Mouse (Mus musculus): ENCODE results near the gene Pdk2.
A peak's percentile ranks its signal among the peaks of the same experiment; 100 is the strongest.

Pdk2 gene

DNA sequence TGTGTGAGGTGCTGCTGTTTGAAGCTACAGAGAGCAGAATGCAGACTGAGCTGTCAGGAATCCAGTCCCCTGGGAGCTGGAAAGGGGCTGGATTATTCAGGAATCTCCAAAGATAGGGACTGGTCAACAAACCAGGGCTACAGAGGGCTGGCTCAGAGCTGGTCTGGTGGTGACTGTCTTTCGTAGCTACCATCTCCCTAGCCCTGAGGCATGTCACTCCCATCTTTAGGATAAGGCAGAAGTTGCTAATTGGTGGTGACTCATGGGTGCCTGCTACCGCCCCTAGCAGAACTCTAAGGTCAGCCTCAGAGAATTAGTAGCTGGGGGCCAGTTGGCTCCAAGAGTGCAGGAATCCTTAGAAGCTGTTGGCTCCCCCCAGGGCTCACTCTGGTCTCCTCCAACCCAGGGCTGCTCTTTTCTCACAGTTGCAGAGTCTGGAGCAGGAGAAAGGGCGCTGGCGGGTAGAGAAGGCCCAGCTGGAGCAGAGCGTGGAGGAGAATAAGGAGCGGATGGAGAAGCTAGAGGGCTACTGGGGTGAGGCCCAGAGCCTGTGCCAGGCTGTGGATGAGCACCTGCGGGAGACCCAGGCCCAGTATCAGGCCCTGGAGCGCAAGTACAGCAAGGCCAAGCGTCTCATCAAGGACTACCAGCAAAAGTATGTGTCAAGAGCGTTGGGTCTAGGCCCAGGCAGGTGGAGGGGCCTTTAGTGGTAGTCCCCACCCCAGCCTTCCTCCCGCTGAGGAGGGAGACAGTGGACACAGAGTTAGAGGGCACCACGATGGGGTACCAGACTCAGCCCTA is 36.8 kb downstream of the Pdk2 start:
- DNase-seq (ENCODE audit: inconsistent ontology term): peak; percentile 79

DNA sequence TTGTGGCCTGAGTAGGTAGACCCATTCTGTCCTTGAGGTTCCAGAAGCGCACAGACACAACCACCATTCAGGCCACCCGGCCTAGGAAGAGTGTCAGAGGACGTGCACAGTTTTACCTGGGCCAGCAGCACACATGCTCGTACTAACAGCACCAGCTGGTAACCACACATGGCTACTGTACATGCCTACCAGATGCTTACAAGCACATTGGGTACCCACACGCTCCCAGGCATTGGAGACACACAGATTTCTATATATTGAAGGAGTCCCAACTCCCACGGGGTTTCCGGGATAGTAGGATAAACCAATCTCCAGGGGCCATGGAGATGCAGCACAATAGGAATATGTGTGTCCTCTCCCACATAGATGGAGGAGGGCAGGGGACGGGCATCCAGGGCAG is 38.4 kb downstream of the Pdk2 start:
- DNase-seq (ENCODE audit: inconsistent ontology term): no peak

DNA sequence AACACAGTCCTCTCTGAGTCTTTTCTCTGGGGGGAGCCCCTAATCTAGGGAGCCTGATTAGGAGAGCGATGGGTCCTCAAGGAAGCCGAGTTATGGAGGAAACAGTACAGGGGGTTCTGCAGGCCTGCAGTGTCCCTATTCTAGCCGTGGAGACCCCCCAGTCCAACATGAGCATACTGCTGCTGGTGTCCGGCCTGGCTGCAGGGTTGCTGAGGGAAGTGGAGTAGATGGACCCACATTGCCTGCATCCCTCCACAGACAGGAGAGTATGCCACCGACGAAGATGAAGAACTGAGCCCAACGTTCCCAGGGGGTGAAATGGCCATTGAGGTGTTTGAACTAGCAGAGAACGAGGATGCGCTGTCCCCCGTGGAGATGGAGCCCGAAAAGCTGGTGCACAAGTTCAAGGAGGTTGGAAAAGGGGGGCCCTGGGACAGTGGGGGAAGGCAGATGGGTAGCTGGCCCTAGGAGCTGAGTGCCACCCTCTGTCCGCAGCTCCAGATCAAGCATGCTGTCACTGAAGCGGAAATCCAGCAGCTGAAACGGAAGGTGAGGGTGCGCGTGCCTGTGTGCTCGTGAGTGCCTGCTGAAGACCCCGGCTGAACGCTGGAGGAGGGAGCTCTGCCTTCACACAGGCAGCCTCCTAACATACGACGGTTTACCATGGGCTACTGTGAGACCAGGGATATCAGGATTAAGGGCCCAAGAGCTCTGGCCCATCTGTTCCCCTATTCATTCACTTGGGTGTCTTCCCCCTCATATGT is 39.4 kb downstream of the Pdk2 start:
- DNase-seq (ENCODE audit: inconsistent ontology term): no peak

DNA sequence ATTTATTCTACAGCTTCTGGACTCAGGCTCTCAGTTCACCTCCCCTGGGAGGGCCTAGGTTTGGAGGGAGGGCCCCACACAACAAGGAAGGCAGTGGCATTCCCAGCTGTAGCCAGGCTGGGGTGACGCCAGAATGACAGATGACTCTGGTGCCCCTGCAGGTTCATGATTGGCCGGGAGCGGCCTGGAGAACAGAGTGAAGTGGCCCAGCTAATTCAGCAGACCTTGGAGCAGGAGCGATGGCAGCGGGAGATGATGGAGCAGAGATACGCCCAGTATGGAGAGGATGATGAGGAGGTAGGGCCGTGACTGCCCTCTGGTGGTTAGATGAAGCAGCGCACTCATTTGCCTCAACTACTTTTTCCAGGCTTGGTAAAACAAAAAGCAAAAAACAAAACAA is 40.1 kb downstream of the Pdk2 start:
- peak; percentile 69 for DNase-seq (ENCODE audit: inconsistent ontology term)

DNA sequence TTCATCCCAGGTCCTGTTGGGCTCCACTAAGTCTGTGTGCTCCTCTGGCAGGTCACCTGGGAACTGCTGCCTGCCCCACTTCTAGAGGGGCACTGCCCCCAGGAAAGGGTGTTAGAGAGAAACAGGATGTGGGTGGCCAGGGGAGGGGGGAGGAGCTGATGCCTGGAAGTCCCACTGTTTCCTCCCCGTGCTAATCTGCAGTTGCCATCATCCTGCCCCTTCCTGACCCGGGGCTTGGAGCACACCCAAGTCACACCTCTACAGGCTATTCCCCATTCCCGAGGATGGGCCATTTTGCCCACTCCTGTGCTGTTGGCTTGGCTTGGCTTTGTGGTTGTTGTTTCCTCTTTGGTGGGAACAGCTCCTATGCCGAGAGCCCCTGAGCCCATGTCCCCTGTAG is 40.6 kb downstream of the Pdk2 start:
- peak; percentile 43 for DNase-seq (ENCODE audit: inconsistent ontology term)

DNA sequence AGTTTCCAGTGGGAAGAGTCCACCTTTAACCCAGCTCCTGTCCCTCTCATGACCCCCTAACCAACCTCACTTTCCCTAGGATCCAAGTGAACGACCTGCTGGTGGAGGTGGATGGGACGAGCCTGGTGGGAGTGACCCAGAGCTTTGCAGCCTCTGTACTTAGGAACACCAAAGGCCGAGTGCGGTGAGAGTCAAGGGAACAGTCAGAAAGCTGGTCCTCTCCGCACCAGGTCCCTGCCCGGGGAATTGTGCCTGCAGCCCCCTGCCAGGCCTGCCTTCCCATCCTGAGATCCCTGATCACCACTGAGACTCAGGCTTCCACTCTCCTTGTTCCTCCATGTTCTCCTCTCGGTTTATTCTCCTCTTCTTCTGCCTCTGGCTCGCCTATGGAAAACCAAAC is 41.0 kb downstream of the Pdk2 start:
- no peak for DNase-seq (ENCODE audit: inconsistent ontology term)

DNA sequence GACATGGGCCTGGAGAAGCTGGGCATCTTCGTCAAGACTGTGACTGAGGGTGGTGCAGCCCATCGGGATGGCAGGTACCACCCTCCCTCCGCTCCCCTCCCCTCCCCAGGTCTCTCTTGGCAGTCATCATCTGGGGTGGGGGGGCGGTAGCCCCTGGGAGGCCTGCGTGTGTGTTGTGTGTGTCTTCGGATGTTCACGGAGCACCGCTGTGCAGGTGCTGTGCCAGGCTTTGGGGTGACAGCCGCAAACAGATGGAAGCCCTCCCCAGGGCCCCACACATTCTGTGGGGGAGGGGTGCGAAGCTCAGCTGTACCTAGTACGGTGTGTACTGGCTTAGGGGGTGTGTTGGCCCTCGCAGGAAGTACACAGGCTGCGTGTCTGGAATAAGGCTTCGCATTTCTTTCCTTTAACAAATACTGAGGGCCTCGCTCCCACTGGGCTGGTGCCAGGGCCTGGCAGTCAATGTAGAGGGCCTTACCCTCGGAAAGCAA is 43.1 kb downstream of the Pdk2 start:
- DNase-seq (ENCODE audit: inconsistent ontology term): no peak

DNA sequence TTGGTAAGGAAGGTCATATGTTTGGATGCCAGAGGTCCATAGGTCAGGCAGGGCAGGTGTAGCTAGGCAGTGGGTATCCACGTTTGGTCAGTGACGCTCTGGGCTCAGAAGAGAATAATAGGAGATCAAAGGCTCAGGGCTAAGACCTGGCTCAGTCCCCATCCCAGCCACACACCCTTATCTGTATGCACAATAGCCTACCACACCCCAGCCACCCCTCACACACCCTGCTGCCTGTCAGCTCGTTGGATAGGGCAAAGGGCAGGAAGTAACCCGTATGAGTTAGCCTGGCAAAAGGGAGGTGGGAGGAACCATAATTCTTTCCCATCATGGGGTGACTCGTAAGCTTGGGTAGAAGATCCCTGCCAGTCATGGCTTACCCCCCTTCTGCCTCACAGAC is 43.6 kb downstream of the Pdk2 start:
- no peak for DNase-seq (ENCODE audit: inconsistent ontology term)

DNA sequence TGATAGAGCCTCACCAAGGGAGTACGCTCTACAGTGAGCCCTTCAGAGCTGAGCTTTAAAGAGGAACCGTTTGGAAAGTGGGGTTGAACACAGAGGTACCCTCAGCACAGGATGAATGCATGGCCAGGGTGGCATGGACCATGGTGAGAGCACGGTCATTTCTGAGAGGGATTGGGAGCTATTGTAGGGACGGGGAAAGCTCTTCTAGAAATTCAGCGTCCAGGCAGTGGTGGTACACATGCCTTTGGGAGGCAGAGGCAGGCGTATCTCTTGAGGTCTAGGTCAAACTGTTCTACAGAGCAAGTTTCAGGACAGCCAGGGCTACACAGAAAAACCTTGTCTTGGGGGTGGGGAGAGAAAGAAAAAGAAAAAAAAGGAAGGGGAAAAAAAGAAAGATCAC is 44.2 kb downstream of the Pdk2 start:
- DNase-seq (ENCODE audit: inconsistent ontology term): no peak

DNA sequence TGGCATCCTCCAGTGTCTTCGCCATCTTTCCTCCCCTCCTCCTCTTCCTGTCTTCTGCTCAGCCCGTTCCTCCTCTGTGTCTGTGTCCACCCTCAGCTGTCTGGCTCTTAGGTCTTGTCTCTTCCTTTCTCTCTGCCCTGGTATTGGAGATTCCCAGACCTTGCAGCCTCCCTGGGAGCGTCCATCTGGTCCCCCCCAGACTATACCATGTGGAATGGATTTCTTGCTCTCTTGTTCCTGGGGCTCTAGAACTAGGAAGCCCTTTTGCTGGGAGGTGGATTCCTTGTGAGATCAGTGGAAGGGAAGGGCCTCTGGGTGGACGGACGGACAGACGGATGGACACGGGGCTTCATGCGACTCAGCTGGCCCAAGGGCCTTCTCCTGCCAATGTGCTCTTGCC is 45.1 kb downstream of the Pdk2 start:
- DNase-seq (ENCODE audit: inconsistent ontology term): no peak

DNA sequence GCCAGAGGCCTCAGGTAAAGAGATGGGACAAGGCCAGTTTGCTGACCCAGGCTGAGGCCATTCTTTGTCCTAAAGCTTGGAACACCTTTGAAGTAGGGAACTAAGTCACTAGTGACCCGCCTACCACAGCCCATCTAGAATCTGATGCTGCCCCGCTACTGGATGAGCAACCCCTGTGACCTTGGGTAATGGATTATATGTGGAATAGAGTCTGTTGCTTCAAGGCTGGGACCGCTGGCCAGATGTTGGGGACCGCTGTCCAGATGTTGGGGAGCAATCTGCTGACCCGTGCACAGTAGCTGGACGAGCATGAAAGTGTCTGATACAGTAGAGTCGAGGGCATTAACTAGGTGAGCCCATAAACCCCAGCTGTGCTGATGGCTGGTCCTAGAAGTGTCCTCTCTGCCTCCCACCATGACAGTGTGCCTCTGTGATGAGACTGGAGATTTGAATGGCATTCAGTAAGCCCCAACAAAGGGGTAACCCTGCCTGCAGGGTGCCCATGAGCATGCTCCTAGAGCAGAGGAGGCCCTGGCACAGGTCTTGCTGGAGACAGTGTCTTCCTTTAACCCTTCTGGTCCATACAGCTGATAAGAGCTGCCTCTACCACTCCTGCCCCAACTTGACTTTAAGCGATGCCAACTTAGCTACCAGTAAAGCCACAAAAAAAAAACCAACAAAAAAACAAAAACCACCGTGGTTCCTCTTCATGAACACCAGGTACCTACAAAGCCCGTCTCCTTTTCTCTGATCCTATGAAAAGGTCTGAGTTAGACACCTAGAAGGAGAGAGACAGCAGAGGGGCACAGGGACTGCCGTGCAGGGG is 46.0 kb downstream of the Pdk2 start:
- no peak for DNase-seq (ENCODE audit: inconsistent ontology term)

DNA sequence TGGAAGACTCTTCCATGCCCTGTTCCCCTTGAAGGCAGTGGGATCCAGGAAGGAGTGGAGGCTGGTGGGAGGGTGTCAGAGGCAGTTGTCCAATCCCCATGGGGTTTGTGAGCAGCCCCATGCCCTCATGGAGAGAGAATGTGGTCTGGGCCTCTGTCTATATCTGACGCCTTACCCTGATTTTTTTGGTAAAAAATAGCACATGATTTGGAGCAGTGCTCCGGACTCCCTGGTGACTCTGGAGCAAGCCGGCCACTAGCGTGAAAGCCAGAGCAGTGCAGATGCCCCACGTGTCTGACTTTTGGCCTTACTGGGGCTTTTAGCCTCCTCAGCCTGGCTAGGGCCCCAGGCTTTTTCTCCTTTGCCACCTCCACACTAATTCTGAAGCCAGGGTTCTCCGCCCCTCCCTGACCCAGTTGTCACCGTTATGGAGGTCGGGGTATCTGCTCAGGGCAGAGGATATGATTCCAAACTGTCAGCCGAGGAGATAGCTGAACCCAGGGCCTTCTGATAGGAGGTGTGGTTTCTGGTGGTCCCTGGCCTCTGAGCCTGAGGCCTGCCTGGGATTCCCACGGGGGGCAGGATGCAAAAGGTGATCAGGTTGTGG is 46.8 kb downstream of the Pdk2 start:
- DNase-seq (ENCODE audit: inconsistent ontology term): peak; percentile 45

DNA sequence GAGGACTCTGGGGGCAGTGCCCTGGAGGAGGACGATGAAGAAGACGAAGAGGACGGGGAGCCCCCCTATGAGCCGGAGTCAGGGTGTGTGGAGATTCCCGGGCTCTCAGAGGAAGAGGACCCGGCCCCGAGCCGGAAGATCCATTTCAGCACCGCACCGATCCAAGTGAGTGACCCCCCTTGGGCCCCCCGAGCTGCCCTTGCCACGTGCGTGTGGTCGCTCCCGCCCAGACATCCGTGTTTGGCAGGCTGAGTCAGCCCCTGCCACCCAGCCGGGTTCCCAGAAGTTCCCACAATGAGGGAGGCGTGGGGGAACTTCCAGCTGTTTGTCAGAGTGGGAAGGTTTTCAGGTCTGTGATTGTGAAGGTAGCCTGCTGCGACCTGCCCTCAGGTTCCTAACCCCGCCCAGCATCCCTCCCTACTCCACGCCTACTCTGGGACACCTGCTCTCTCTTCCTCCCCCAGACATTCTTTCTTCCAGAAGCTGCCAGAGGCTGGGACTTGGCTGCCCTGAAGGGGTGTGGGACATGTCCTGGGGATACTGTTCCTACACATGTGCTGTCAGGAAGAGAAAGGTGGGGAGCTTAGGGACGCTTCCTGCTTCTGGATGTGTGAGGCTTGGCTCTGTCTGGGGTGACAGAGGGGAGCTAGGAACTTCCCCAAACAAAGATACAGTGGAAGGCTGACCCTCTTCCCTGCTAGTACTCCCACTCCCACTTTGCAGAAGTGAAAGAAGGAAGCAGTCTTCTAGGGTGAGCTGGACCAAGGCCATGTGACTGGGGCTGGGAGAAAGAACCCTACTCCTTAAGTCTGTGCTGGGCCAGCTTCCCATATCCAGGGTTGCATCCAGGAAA is 48.2 kb downstream of the Pdk2 start:
- peak; percentile 83 for DNase-seq (ENCODE audit: inconsistent ontology term)

DNA sequence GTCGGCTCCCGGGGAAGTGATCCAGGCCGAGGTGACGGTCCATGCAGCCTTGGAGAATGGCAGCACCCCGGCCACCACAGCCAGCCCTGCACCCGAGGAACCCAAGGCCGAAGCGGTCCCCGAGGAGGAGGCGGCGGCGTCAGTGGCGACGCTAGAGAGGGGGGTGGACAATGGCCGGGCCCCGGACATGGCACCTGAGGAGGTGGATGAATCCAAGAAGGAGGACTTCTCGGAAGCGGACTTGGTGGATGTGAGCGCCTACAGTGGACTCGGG is 48.7 kb downstream of the Pdk2 start:
- DNase-seq (ENCODE audit: inconsistent ontology term): no peak

DNA sequence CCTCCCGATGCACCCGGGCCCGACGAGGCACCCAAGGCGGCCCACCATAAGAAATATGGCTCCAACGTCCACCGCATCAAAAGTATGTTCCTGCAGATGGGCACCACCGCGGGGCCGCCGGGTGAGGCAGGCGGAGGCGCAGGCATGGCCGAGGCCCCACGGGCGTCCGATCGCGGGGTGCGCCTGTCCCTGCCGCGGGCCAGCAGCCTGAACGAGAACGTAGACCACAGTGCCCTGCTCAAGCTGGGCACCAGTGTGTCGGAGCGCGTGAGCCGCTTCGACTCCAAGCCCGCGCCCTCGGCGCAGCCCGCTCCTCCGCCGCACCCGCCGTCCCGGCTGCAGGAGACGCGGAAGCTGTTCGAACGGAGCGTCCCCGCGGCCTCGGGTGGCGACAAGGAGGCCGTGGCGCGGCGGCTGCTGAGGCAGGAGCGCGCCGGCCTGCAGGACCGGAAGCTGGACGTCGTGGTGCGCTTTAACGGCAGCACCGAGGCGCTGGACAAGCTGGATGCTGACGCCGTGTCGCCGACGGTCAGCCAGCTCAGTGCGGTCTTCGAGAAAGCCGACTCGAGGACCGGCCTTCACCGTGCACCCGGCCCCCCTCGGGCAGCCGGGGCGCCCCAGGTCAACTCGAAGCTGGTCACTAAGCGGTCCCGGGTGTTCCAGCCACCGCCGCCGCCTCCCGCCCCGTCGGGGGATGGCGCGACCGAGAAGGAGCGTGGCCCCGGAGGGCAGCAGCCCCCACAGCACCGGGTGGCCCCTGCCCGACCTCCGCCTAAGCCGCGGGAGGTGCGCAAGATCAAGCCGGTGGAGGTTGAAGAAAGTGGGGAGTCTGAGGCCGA is 49.3 kb downstream of the Pdk2 start:
- DNase-seq (ENCODE audit: inconsistent ontology term): peak; percentile 44

DNA sequence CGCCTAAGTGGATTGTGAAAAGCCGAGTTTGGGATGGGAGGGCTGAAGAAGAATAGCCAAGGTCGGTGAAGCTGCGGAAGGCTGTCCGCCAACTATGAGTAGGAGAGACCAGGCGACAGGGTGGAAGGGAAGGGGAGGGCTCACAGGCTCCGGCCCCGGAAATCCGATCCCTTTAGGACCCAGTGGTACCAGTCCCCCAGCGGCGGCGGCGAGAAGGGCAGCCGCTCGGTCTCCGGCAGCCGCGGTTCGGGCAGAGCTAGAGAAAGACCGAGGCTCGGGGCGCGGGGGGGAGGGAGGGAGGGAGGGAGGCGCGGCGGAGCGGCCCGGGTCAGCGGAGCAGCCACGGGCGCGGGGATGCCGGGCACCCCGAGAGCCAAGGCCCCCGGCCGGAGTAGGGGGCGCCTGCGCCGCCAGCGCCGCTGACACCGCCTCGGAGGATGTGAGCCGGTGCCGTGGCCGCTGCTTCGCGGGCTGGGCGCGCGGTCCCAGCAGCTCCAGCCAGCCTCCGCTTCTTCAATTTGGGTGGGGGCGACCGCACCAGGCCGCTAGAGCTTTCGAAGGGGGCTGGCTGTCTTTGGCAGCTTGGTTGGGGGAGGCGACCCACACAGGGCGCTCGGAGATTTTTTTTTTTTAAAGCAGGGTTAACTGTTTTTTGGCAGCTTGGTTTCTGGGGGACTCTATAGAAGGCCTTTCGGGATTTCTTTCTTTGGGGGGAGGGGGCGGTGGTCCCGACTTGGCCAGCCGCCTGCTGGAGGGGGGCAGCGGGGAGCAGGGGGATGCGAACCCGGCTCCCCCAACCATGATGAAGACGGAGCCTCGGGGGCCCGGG is 50.2 kb downstream of the Pdk2 start, which contains the start of gene Ppp1r9b:
Ppp1r9b (plus strand) TSS at position 287 of the 829 bp plus-strand sequence.
- peak; percentile 96 for DNase-seq (ENCODE audit: inconsistent ontology term)

DNA sequence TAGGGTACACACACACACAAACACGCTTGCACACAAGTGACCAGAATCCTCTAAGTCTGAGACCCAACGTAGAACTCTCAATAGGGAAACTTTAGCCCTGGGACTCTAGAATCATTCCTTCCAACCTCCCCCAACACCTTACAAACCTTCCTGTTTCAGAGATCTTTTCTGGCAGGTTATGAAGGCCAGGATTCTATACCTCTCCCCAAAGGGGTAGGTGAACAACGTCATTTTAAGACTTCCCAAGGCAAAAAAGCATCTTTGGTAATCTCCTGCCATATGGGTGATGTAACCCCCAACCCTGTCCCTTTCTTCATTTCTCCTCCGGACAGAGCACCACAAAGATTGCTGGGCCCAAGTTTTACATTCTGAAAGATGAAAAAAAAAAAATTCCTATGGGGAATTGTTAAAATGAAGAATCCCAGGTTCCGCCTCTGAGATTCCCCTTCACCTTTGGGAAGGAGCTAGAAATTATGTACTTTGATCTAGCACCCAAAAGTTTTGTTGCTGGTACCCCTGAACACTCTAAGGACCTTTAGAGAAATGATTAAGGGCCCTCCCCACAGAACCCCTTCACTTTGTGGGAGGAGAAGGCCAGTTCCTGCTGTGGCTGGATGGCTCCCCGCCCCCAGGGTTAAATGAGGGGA is 50.9 kb downstream of the Pdk2 start:
- DNase-seq (ENCODE audit: inconsistent ontology term): no peak

DNA sequence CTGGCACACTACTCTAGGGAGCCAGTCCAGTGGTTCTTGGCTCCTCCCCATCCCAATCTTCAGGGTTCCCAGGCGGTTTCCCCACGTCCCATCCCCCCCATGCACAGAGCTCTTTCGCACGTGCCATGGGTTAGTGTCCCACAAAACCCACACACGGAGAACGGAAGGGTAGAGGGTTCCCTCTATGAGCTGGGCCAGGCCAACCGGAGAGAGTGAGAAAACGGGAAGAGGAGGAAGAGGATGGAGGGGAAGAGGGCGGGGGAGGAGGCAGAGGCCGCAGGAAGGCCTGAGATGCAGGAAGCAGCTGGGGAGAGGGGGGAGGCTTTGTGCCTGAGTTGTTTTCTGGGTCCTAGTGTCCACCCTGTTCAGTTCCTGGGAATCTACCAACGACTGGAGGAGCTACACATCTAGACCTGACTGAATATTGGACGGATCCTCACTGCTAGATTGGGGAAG is 51.6 kb downstream of the Pdk2 start:
- DNase-seq (ENCODE audit: inconsistent ontology term): peak; percentile 89
